Mouse (Mus musculus) cerebellum, postnatal 36 days (tissue): Measurements from ENCODE around the gene Pck1.
A peak's percentile ranks its signal among the peaks of the same experiment; 100 is the strongest.
"Not testable (repeated sequence)": the region's sequence is repeated elsewhere in the genome, so short reads cannot be mapped to it uniquely, and the experiment has no call there.

ENCODE experiments used
- DNase-seq, 2 experiments: peaks; one replicate each; pipeline ENCODE4 v3.0.0; 2021 to 2022; ENCODE audit warnings: mixed read lengths in 2 of 2

The Pck1 gene

DNA sequence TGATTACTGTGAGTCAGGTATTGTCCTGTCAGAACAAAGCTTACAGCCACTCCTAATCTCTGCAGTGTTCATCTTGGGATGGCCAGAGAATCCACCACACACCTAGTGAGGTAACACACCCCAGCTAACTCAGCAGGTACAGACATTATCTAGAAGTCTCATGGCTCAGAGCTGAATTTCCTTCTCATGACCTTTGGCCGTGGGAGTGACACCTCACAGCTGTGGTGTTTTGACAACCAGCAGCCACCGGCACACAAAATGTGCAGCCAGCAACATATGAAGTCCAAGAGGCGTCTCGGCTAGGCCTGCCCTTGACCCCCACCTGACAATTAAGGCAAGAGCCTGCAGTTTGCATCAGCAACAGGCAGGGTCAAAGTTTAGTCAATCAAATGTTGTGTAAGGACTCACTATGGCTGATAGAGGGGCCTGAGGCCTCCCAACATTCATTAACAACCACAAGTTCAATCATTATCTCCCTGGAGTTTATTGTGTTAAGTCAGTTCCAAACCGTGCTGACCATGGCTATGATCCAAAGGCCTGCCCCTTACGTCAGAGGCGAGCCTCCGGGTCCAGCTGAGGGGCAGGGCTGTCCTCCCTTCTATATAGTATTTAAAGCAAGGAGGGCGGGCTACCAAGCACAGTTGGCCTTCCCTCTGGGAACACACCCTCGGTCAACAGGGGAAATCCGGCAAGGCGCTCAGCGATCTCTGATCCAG, at the start of gene Pck1:
Gene Pck1 (plus strand): TSS at position 613 of the 716 bp plus-strand sequence.
- no peak for DNase-seq

DNA sequence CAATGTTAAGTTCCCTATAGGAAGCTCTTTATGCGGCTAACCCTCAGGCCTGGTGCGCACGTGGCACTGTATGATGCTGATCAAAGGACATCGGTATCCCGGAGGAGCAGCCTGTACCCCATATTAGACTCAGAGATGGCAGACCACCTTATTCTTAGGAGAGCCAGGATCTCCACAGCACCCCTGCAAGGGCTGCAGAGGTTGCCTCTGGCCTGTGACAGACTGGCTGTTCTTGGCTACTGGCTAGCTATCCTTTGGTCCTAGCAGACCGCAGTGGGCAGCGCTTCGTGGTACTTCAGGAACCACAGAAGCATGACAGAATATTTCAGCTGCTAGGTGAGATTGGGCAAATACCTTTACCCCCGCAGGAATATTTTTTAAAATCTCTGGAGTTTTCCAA, 46.4 kb upstream of the Pck1 start:
- DNase-seq: no peak

DNA sequence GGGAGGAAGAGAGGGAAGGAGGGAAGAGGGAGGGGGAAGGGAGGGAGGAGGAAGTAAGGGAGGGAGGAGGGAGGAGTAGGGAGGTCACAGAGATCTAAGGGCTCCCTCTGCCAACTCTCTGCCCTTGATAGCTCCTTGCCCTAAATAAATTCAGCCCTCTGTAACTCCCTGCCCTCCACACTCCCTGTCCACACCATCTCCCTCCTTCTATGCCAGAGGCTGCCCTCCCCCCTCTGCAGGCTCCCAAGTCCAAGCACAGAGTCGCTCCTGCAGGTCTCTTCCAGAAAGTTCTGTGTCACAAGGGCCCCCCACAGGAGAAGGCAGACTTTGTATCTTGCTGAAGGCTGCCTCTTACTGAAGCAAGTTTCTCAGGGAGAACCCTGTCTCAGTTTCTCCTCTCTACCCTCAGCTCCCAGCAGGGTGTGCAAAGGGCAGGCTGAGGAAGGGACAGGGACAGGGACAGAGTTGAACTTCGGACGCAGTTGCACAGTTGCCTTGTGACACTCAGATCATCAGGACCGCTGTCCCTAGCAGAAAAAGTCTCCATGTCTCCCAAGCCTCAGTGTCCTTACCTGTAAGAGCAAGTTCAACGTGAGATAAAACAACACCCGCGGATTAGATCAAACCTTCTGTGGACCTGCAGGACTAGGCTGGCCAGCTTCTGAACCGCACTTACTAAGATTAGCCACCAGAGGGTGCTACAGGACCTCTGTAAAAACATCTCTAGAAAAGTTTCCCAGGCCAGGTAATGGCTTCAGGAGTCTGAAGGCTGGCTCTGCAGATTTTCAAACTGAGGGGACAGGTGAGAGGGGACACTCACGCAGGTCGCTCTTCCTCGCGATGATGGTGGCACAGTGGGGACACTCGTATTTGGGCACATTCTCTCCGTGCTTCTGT, 45.7 kb upstream of the Pck1 start:
- DNase-seq: peak; percentile 32 to 58

DNA sequence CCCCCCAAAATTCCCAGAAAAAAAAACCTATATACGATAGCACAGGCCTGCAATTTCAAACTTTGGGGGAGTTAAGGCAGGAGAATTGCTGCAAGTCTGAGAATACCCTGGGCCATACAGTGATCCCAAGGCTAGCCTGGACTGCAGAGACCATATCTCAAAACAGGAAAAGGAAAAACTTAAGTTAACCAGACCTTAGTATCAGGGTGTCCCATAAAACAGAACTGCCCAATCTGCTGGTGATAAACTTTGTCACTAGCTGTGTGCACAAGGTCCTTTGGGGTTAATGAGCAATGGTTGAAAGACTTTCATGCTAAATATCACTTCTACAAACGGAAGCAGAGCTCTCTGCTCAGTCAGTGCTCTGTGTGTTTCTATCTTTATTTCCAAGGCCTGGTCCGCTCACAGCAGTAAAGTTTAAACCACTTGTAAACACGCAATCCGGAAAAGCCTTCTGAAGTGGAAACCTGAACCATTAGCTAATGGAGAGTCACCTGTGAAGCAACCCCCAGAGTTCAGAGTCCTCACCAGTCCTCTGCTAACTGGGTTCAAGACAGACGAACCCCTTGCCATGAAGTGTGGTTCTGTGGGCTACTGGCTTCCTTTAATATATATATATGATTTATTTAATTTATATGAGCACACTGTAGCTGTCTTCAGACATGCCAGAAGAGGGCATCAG, 44.2 kb upstream of the Pck1 start:
- DNase-seq: no peak

DNA sequence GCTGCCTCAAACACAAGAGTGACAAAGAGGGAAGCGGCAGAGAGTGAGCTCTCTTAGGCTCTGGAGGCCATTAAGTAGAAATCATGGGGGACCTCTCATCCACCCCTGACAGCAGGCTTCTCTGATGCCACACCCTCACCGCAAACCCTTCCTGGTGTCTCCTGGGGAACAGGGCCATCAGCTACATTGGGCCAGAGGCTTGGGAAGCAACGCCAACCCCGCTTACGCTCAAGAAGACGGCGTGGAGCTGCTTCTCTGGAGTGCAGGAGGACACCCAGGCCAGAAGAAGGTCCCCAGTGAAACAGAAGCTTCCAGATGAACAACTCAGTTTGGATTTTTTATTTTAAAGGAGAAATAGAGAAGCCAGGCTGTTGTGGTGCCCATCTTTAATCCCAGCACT, 43.3 kb upstream of the Pck1 start:
- DNase-seq: no peak

DNA sequence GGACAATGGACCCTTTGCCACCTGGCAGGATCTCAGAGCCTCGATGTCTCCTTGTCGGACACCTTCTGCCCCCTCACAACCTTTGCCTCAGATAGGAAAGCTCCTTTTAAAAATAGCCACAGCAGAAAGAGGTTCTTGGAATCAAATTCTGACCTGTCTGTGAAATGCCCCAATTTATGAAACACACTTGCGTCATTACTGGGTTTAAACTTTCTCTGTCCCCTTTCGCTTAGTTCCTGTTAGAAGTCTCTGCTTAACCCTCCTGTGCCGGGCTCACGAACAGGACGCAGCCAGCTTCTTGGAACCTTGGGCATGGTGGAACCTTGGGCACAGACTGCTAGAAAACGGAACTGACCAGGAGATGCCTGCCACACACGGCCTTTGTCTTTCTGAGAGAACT, 42.3 kb upstream of the Pck1 start:
- DNase-seq: no peak

DNA sequence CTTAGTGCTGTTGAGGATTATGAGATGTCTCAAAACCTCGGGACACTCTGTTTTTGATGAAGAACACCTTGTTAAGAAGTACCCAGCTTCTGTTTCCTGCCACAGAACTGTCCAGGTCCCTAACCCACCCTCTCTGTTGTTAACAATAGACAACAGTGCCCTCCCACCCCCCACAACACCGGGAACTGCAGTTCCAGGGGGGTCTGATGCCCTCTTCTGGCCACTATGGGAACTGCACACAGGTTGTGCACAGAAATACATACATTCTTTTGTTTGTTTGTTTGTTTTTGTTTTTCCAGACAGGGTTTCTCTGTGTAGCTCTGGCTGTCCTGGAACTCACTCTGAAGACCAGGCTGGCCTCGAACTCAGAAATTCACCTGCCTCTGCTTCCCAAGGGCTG, 39.1 kb upstream of the Pck1 start:
- DNase-seq: not testable (repeated sequence)

DNA sequence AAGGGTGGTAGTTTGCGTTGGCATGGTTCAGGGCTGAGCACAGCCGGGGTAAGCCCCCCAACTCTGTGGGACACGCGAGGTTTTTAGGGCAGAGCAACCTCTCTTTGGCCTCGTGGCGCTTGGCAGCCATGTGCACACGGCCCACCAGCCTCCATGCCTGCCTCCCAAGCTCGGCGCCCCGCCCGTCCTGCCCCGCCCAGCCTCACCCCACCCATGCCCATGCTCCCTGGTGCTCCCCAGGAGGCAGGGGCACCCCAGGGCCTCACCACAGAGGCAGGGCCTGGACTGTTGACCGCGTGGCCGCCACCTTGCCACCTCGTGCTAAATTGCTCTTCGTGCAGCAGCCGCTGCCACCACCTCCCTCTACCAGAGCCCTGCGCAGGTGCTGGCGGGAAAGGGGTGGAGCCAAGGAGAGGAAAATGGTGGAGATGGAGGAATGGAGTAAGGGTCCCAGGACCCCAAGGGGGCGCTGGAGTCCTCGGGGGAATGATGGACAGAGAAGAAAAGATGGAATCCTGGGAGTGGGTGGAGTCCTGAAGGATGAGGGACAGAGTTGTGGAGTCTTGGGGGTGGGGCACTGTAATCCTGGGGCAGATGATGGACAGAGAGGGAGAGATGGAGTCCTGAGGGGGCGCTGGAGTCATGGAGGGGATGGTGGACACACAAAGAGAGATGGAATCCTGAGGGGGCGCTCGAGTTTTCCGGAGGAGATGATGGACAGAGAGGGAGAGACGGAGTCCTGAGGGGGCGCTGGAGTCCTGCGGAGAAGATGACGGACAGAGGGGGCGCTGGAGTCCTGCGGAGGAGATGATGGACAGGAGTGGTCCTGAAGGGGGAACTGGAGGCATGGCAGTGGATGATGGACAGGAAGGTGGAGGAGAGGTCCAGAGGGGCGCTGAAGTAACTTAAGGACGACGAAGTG, 33.6 kb upstream of the Pck1 start, which contains the start of gene Ctcfl:
Gene Ctcfl (minus strand): TSS at position 503 of the 922 bp plus-strand sequence.
- DNase-seq: no peak

DNA sequence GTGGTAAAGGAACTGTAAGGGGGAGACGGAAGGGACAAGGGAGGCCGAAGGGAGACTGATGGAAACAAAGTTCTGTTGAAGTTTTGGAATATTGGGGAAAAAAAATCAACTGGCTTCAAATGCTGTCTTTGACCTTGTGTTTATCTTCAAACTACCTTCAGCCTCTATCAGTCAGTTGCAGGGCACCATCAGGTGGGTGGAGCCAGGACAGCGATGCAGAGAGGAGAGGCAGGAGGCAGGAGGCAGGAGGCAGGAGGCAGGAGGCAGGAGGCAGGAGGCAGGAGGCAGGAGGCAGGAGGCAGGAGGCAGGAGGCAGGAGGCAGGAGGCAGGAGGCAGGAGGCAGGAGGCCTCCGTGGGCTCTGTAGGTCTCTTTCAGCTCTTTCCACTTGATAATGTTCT, 32.7 kb upstream of the Pck1 start:
- not testable (repeated sequence) for DNase-seq

DNA sequence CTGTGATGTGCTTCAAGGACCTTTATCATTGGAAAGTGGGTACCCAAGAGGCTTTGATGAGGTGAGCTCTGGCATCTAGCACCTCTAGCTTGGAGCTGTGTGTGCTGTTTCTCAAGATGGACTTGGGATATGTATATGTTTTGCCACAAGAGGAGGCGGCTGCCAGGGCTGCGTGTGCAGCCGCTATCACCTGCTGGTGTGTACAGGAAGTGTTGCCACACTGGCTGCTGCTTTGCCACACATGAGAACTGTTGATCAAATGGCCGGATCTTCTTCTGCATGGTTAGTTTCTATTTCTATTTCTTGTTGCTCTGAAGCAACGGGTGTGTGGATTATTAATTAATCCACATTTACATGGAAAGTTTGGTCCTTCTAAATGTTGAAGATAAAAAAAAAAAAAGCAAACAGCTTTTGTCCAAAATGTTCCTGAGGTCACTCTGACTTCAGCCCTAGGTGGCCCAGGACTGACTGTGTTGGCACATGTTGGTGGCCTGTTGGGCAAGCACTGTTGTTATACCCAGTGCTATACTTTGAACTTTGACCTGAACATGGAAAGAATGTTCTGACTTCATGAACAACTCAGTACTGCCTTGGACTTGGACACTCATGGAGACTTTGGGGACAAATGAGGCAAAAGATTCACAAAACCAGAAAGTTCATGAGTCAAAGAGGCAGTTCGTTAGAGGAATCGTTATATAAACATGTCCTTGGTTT, 28.7 kb upstream of the Pck1 start:
- DNase-seq: no peak

DNA sequence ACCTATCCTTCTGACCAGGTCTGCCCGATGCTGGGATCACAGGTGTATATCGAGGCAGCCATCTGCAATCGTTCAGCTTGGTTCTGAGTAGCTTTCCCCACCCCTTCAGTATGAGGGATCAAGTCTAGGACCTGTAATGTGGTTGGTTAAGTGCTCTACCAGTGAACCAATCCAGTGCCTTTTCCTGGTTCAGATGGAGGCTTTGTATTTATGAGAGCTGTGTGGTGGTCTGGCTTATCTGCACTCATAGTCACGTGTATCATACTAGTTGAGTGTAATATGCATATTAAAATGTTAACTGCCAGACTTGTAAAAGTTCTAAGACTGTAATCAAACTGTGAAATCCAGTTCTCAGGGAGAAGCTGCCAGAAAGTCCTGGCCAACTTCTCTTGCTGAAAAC, 26.5 kb upstream of the Pck1 start:
- no peak for DNase-seq

DNA sequence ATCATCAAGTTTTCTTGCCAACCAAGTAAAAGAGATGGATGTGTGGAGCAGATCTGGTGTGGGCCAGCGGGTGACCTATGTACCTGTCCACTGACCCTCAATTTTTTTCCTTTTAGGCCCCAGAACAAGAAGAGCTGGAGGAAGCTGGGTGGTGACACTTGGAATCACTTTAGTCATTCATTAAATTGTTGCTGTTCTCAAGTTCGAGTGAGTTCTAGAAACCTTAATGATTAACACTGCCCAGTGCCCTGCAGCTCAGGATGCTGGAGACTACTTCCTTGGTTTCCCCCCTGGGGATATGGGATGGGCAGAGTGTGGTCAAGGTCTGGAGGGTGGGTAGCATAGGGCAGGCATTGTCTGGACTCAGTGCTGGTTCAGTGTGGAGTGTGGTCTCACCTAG, 23.7 kb upstream of the Pck1 start:
- DNase-seq: no peak

DNA sequence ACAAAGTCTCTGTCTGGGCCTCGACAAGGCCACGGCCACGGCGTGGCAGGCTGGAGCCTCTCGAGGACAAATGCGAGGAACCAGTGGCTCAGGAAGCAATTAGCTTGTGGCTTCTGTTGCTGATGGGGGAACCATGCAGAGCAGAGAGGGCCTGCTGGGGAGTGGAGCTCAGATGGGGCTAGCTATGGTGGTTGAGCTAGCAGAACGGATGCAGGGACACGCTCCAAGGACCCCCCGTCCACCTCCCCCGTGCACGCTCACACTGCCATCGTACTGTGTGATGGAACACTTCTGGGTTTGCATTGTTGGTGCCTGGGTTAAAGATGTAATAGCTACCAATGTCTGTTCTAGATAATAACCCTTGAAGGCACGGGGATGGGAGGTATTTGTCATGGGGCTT, 20.6 kb upstream of the Pck1 start:
- DNase-seq: no peak

DNA sequence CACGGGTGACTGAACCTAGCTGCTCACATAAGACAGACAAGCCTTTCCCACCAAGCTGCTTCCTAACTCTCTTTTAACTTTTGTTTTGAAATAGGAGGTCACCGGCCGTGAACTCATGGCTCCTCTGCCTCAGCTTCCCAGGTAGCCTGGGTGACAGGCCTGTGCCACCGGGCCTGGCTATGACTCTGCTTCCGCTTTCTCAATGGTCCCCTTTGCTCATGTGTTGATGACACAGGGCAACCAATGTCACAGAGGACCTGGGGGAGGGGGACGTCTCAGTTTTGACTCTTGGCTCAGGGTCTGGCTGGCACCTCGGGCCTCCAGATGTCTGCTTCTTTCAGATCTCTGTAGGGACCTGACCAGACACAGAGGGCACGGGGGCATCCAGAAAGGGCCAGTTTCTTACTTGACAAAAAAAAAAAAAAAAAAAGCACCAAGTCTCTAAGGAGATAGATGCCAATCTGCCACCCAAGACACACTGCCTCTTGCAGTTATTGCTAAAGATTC, 20.0 kb upstream of the Pck1 start:
- no peak for DNase-seq

DNA sequence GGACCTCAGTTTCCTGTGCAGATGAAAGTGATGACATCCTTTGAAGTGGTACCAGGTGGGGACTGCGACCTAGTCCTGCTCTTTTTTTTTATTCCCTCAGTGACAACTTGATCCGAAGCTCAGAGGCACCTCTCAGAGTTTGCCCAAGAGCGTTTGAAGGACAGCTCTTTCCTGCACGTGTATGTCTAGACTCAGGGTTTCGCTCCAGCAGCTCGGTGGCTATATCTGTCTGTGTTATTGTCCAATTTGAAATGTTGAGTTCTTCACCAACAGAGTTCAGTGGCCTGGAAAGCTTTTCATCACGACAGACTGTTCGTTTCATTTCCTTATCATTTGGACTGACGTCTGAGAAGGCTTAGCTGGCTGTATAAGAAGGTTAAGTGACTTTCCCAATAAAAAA, 18.2 kb upstream of the Pck1 start:
- no peak for DNase-seq

DNA sequence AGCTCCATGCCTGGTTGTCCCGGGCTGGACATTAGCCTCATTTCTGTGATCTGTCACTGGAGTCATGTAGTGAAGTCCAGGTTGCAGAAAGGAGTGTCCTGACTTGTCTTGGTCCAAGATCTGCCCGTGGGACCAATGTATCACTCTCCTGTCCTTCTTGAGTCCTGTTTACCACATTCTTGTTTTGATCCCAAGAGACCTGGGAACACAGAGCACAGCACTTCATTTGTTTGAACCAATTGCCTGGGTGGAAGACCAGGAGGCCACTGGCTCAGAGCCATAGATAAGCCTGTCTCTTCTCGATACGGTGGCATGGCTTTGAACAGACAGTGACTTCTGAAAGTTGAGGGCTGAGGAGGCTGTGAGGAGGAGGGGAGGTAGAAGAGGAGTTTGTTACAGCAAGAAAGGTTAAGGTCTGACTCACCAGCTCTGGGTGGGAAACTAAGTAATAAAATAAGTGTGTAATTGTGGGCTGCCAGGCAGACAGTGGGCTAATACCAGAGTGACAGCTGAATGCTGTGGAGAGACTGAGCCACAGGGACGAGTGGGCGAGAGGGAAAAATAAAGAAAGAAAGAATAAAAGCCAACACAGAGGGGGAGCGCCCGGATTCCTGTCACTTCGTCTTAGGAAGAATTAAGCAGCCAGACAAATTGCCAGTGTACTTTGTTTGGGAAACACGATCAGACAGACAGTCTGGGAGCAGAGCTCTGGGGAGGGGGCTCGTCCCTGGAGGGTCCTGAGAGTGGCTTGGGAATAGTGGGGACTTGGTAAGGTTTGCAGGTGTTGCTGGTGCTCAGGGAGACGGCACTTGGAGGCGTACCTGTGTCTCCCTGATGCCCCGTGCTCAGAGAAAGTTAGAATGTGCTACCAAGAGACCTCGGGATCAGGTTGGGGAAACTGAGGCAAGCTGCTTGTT, 14.3 kb upstream of the Pck1 start:
- no peak for DNase-seq

DNA sequence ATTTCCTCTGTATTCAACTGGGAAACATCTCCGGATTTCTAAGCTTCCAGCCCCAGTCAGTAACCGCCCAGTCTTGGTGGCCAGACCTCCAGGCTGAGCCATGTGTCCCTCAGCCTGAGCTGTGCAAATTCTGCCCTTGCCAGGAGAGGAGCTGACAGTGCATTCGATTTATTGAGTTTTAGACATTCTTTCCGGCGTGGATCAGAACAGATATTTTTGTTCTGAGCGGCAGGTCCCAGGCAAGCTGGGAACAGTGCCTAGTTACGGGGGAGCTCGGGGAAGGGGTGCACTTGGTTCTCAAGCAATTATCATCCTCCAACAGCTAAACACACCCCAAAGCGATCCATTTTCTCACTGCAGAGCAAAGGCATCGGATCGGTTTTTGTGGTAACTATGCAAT, 9.2 kb upstream of the Pck1 start:
- DNase-seq: no peak

DNA sequence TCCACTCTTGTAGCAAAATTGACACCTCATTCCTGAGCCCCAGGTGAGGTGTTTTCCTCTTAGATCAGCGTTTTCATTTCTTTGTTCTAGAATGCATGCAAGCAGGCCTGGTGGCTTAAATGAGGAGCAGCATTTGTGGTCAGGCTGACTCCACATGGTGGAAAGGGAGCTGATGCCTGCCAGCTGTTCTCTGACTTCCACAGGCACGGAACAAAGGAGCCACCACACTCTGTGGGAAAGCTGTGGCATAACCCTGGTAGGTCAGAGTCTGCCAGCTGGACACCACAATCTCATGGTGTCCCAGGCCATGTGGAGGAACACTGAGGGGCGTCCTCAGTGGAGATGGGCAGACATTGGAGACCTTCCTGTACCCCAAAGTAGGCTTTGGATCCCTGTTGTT, 7.0 kb upstream of the Pck1 start:
- no peak for DNase-seq

DNA sequence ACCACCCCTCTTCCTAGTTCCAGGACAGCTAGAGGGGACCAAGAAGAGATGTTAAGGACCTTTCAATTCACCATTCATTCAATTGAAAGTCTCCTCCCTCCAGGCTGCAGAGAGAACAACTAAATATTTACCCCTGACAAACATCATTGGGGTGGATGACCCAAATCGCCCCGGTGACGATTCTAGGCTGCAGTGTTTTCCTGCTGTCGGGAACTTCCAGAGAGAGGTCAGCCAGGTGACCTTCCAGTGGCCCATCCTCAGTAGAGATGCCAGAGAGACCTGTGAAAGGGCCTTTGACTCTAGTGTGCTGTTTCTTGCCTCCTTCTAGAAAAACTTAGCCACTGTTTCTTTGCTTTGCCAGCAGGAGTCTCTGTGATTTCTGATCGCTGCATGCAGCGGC, 6.1 kb upstream of the Pck1 start:
- DNase-seq: no peak

DNA sequence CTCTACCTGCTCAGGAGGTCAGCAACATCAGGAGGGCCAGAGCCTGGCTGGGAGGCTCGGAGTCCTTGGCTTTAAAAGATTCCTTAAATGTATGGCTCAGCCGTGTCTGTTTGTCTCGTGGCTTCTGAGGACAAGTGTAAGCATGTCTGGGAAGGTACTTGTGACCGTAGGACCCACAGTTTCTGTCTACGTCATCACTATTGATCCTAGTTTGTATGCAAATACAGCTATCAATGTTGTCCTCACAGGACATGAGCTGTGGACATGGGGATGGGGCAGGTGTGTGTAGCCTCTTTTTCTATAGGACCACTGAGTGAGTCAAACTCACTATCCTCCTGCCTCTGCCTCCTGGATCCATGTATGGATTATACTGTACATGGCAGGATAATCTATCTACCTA, 4.8 kb upstream of the Pck1 start:
- DNase-seq: no peak
